Mouse (Mus musculus) kidney, adult 18-20 months (tissue): Measurements from ENCODE around the gene Uts2.

Experiments
- DNase-seq: peaks from one replicate; pipeline ENCODE4 v3.0.0; 2021

Gene Uts2

DNA sequence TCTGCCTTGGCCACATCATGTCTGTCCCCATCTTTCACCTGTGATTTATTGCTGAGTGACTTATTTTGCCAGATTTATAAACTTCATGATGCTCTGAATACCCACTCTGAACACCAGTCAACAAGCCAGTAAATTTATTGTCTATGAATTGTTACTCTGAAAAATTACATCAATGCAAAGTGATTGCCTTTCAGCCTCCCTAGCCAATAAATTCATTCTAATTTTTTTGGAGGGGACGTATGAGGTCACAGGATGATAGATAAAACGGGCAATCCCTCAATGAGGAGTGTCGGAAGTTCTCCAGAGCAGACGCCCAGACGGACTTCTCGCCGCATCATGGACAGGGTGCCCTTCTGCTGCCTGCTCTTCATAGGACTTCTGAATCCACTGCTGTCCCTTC, at the start of gene Uts2:
Uts2 (plus strand) TSS at position 301 of the 400 bp plus-strand sequence.
- no peak for DNase-seq

DNA sequence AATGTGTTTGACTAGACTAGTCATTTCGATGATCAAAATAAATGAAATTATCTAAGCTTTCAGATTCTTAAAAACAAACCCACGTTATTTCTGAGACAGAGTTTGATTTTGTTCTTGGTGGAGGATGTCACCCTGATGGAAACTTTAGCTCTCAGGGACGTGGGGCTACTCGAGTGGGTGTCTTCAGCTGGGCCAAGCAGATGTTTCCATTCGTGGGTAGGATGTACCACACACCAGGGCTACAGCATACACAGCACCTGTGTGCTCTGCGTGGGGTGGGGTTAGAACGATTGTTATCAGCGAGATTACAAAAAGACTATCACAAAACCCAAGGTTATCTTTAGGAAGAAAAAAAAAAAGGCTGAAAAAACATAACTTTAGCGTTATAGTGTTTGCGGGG, 45.9 kb upstream of the Uts2 start:
- no peak for DNase-seq

DNA sequence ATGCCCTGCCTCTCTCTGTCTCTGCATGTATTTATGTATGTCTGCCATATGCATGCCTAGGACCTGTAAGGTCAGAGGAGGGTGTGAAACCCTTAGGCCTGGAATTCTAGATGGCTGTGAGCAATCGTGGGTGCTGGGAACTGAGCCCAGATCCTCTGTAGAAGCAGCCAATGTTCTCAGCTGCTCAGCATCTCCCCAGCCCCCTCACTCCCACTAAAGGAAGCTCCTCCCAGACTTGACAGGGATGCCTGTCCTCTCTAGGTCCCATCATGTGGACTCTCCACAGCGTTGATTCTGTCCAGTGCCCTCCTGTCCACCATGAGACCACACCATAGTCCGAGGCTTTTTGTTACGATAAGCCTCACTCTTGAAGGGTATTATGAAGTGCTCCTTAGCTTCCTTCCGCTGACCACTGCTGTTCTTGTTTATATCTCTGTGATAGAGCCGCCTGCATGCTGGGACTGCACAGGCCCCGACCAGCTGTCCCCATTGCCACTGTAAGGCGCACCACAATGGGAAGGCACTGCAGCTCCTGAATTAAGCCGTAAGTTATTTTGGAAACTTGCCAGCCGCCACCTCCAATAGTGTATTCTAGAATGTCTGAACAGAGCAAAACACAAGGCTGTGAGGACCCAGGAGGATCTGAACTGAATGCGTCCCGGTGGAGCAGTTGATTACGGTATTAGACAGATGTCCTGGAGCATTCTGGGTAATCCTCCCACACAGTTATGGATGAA, 40.4 kb upstream of the Uts2 start:
- DNase-seq, result no peak

DNA sequence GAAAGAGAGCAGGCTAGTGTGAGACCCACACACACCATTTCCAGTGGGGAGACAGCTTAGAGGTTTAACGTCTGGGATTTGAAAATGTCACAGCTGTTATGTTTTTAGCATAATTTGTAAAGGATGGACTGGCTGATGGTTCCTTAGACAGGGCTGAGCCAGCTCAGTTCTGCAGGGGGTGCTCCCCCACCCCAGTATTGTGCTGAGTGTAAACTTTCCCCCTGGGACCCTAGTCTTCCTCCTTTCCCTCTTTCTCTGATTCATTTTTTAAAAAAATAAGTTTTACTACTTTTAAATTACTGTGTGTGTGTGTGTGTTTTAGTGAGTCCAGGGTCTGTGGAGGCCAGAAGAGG, 39.8 kb upstream of the Uts2 start:
- no peak for DNase-seq

DNA sequence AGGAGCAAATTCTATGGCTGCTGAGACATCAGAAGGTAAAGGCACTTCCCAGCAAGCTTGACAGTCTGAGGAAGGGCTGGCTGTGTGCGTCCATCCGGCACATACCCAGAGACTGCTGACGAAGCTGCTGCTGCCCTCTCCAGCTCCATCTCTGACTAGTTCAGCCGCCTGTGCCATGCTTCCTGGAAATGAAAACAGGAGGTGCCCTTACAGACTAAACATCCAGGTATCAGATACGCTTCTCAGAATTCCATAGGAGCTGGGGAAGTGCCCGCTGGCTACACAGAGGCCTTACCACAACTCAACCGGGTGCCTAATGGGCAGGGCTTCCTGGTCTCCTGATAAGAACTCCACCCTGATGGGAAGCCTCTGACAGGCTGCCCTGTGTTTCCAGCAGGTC, 38.4 kb upstream of the Uts2 start:
- DNase-seq, result no peak

DNA sequence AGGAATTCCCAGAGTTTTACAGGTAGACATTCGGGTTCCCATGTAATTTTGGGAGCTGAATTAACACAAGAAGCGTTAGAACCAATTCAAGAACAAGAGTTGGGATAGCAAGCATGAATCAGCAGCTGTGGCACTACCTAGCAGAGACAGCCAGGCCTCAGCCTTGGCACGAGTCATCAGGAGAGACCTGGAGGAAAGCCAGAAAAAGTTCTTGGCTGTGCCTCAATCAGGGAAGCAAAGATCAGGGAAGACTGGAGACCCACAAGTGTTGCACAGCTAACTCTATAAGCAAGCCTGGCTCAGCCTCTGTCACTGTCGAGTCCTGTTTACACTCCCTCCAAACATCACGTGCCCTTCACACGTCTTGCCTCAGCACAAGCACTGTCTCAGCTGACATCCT, 34.7 kb upstream of the Uts2 start:
- DNase-seq, result peak; percentile 61

DNA sequence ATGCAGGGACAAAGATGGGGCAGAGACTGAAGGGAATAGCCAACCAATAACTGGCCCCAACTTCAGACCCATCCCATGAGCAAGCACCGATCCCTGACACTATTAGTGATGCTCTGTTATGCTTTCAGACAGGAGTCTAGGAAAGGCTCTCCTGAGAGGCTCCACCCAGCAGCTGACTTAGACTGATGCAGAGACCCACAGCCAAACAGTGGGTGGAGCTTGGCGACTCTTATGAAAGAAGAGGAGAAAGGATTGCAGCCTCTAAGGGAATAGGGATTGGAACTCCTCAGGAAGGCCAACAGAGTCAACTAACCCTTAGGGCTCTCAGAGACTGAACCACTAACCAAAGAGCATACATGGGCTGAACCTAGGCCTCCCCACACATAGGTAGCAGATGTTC, 33.2 kb upstream of the Uts2 start:
- DNase-seq, result no peak

DNA sequence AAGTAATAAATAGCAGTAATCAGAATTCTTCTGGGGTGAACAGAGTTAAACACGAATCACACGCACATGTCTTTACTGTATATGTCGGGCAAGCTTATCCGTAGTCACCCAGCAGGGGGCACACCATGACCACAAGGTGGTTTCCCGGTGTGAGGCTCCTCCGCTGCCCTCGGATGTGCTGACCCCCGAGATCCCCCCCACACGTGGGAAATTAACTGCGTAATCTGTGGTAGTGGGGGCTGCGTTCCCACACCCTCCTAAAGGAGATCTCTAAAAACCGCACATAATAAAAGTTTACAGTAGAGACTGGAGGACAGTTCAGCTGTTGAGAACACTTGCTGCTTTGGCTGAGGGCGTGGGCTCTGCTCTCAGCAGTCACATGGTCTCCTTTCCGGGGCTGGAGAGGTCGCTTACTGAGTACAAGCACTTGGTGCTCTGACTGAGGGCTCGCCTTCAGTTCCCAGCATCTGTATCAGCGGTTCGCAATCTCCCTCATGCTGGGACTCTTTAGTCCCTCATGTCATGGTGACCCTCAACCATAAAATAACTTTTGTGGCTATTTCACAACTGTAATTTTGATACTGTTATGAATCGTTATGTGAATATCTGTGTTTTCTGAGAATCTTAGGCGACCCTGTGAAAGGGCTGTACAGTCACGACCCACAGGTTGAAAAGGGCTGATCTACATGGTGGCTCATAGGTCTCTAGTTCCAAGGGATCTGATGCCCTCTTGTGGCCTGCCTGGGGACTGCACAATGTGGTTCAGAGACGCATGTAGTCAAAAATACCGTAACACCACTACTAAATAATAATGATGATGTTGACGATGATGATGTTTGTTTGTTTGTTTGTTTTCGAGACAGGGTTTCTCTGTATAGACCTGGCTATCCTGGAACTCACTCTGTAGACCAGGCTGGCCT, 32.0 kb upstream of the Uts2 start:
- DNase-seq, result peak; percentile 92

DNA sequence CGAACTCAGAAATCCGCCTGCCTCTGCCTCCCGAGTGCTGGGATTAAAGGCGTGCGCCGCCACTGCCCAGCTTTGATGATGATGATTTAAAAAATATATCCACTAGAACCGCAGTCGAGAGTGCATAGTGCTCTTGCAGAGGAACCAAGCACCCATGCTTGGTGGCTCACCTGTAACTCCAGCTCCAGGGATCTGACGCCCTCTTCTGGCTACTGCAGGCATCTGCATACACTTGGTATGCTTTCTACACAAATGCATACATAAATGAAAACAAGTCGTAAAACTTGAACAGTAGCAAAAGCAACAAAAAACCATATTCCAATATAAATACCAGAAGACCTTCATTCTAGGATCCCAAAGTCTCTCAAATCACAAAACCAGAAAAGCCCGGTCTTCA, 31.3 kb upstream of the Uts2 start:
- DNase-seq, result no peak

DNA sequence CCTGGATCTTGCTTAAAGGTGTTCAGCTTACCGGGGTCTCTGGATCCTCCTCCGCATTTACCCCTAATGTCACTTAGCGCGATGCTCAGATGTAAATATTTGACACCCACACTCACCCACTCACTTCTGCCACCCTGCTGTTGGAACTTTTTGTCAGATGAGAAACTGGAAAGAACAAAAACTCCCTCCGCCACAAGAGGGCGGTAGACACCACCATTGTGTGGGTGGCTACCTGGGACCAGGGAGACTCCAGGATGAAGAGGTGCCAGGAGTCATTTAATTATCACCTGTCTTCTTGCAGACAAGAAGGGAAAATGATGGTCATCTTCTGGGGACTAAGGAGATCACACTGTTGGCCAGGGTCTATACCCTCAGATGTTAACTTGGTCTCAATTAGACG, 30.3 kb upstream of the Uts2 start:
- peak; percentile 79 for DNase-seq

DNA sequence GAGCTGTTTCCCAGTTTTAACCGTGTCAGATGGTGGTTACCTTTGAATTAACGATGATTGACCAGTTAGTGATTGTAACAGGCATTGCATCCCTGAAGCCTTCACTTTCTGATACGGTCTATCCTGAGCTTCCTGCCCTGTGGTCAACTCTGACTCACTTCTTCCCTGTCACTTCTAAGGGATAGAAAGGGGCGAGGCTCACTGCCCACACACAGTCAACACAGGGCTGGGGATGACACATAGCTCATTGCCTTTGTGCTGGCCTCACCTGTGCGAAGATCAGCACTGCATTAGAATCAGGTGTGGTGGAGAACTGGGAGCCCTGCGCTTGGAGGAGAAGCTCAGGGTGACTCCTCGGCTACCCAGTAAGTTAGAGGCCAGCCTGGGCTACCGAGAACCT, 27.9 kb upstream of the Uts2 start:
- no peak for DNase-seq

DNA sequence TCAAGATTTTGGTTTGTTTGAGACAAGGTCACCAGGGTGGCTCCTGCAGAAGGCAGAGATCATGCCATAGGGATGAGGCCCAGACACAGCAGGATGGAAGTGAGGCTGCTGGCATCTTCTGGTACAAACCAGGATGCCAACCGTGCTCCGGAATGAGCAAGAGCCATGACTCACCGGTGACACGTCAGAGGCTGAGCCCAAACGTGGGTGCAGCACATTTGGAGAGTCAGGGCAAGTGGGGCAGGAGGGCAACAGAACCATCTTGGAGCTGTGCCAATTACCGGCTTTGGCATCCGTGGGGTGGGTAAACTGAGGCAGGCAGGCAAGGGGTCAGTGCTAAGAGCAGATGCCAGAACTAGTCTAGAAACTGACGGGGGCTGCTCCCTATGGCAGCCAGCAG, 23.6 kb upstream of the Uts2 start:
- no peak for DNase-seq

DNA sequence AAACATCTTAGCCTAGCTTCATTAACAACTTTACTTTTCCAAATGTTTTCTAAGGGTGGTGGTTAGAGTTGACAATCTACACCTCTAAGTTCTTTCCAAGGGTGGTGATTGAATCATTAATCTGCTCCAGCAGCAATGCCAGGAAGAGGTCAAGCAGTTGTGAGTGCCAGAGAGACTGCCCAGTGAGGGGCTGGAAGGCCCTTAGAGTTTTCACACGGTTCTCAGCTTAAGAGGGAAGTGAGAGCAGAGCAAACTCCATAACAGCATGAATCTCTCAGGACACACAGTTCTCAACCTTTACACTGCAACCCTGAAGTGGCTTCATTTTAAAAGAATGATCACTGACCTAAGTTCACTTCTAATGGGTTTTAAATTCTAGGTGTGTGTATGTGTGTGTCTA, 21.8 kb upstream of the Uts2 start:
- no peak for DNase-seq

DNA sequence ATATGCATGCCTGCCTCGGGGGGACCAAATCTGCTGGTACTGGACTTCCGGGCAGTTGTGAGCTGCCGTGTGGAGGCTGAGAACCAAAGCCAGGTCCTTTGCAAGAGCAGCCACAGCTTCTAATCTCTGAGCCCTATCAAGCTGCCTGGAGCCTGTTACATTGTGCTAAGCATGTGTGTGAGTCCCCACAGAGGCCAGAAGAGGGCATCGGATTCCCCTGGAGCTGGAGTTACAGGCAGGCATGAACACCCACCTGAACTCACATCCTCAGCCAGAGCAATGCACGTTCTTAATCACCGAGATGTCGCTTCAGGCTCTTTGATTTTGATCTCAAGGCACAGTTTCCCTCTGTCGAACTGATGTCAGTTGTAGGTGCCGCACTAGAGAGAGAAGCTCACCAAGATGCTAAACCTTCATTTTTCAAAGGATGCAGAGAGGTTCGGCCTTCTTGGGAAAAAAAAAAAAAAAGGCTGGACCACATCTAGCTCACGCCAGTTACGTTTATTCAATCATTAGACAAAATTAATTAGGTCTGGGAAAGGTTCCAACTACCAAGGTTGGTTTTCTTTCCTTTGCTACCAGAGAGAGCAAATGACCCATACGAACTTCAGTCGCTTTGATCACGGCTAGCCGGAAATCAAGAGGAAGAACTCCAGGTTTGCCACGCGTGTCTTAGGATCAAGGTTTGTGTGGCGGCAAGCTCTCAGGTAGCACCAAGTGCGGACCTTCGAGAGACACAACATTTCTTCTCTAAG, 18.6 kb upstream of the Uts2 start:
- no peak for DNase-seq

DNA sequence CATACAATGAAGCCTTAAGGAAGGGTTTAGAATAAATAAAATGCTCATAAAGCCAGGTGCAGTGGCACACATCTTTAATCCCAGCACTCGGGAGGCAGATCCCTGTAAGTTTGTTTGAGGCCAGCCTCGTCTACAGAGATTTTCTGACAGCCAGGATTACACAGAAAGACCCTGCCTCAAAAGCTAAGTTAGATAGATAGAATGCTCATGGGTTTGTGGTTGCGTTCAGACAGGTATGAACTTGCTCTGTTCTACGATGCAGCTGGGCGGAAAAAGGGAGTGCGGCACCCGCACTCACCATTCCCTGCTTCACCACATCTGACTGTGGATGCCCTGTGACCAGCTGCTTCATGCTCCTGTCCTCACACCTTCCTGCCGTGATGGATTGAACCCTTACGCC, 17.4 kb upstream of the Uts2 start:
- DNase-seq, result no peak

DNA sequence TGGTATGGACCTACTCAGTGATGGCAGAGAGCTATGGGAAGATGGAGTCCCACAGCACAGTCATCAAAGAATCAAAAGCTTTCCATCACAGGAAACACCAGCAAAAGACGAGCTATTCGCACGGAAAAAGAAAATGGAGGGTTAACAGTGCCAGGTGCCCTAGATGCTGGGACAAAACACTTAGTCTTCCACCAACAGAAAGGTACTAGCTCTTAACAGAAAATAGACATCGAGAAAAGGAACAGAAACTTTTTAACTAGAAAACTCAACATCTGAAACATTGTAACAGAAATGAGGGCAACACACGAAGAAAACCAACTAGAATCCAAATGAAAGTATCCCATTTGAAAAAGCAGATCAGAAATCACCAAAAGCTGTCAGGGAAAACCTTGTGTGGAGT, 16.7 kb upstream of the Uts2 start:
- no peak for DNase-seq

DNA sequence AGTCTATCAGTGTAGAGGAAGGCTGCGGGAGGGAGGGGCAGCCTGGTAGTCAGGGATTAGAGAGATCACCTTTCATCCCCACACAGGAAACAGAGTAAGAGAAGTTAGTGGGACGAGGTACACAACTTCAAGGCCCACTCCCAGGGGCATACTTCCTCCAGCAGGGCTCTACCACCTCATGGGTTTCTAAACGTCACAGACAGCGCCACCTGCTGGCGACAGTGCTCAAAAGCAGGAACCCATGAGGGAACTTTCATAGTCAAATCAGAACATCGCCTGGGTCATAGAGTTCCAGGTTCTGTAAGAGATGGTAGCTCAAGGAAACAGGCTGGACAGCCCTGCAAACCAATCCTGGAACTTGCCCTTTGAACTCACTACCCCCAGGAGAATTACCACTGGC, 6.7 kb upstream of the Uts2 start:
- DNase-seq, result peak; percentile 43

DNA sequence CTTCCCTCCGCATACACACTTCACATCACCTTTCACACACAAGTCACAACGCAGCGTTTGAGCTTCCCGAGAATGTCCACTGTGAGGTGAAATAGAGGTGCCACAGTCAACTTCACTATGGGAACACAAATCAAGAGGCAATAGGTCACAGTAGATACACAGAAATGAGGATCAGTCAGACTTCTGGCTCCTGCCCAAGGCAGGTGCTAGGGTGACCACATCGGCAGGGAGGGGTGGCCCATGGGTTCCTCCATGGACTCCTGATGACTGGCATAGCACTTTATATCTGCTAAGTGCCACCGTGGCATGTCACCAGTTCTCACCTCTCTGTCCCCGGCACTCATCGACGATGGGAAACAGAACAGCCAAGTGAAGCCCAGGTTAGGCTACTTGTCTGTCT, 1.7 kb downstream of the Uts2 start:
- DNase-seq, result no peak

DNA sequence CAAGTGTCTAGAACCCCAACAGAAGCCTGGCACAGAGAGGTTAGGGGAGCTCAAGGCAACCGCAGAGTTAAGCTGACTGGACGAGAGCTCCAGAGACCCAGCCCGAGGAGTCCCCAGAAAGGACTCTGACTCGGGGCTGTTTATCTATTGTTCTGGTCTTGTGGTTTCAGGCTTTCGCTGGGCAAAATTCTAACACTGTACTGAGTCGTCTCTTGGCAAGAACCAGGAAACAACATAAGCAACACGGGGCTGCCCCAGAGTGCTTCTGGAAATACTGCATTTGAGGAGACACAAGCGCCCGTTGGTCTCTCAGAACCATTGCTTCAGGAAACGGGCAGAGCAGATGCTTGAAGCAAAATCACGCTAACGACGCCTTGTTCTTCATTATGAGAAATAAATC, 4.5 kb downstream of the Uts2 start:
- DNase-seq, result no peak

DNA sequence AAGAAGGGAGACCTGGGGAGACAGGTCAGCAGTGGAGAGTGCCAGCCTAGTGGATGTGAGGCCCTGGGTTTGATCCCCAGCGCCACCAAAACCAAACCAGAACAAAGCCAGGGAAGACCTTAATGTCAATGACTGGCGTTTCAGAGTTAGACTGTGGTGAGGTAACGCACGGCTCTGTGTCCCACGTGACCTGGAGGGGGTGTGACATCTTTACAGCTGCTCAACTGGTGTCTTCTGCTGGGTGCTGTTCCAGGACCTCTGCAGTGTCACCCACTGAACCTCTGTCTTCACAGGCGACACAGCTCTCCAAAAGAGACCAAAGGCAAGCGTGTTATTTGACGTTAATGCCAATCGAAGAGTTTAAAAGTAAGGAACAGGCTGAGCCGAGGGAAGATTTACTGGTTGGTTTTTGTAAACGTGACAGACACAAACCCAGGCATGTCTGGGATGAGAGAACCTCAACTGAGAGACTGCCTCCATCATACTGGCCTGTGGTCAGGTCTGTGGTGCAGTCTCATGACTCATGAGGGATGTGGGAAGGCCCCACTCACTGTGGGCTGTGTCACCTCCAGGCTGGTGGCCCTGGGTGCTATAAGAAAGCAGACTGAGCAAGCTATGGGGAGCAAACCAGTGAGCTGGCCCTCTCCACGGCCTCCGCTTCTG, 8.9 kb downstream of the Uts2 start:
- DNase-seq, result no peak

DNA sequence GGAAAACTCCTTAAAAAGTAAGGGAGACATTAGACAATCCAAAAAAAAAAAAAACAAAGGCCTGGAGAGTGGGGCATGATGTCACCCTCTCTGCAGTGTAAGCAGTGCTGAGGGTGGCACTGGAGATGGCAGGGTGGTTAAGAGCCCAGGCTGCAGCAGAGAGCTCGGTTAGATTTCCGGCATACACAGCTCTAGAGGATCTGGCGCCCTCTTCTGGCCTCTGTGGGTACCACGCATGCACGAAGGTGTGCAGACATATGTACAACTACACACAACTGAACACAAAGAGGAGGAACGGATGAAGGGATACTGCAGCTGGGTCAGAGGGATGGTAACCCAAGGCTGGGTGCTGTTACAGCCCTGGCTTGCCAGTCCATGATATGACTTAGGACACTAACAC, 10.0 kb downstream of the Uts2 start:
- DNase-seq, result peak; percentile 58

DNA sequence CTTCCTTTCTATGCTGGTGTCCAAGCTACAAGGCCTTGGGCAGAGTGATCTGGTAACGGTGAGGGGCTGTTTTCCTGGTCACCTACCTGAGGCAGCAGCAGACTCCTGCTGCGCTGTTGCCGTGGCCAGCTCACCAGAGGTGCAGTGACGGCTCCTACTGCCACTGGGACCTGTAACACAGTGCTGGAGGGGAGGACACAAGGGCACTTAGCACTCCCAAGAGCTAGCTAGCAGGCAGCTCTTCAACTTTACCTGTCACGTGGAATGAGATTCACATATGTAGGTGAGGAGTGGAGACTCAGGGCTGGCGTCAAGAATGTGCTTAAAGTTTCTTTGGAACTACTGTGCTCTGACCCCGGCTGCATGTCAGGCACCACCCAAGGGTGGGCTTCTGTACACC, 13.4 kb downstream of the Uts2 start:
- DNase-seq, result no peak

DNA sequence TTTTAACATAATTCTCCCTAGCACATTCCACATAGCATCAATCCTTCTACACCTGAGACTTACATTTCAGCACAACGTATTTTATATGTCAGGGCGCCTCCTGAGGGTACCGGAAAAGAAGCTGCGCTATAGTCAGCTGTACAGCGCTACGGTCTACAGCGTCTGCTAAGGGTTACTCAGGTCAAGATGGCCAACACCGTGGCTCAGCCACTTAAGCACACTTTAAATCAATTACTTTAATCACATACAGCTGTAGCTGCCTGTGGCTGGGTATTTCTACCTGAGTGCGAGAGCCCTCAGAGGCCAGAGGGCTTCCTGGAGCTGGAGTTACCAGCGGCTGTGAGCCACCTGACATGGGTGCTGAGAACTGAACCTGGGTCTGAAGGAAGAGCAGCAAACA, 19.0 kb downstream of the Uts2 start:
- DNase-seq, result no peak
